Mouse (Mus musculus): Measurements from ENCODE around the gene Mafg.
A peak's percentile ranks its signal among the peaks of the same experiment; 100 is the strongest.
"Not testable (repeated sequence)": the region's sequence is repeated elsewhere in the genome, so short reads cannot be mapped to it uniquely, and the experiment has no call there.

Mafg gene

DNA sequence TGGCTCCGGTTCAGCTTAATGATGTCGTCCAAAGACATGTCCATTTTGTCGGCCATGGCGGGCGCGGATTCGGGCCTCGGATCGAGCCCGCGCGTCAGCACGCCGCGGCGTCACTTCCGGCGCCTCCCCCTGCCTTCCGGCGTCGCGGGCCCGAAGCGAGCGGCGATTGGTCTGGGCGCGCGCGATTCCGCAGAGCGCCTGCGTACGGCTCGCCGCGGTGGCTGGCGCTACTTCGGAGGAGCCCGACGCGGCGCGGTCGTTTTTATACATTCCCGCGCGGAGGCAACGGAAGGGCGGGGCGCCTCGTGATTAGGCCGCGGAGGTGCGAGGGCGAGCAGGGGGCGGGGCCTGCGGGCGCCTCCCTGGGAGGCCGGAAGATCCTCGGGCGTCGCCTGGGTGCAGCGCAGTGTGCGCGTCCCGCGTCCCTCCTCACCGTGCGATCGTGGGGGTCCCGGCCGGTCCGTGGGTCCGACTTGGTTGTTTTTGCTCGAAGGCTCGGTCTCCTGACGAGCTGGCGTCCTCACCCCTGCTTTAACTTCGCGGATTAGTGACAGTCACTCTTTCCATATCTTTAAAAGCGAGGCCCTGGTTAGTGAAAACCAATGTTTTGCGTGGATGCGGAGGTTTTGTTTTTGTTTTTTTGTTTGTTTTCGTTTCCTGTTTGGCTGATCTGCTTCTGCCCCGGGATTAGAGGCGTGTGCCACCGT, 35.0 kb downstream of the Mafg start, which contains the start of the genes Alyref and Anapc11:
TSS of gene Alyref (minus strand) at position 83 of the 707 bp plus-strand sequence.
TSS of gene Anapc11 (plus strand) at position 139 of the 707 bp plus-strand sequence.
- DNase-seq (ENCODE audit: inconsistent ontology term) = peak; percentile 97

- no peak for DNase-seq (ENCODE audit: inconsistent ontology term)
These were observed 35.9 kb downstream of the Mafg start for GRCm38 (mm10) chr11:120597240-120598235.

DNA sequence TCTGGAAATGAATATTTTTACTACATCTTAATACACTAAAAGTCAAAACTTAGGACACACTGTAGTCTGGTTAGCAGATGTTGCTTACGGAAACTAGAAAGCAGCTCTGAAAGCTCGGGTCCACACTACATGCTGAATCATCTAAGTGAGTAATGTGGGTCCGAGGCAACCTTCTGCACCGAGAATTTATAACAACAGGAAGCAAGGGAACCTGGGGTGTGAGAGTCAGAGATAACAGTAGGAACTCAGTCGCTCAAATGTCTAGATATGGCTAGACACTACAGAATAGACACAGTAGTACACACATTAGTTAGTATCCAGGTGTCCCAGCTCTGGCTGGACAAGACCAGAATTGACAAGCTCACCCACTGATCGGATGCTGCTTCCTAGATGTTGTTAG, 44.9 kb downstream of the Mafg start:
- DNase-seq (ENCODE audit: inconsistent ontology term) = no peak

DNA sequence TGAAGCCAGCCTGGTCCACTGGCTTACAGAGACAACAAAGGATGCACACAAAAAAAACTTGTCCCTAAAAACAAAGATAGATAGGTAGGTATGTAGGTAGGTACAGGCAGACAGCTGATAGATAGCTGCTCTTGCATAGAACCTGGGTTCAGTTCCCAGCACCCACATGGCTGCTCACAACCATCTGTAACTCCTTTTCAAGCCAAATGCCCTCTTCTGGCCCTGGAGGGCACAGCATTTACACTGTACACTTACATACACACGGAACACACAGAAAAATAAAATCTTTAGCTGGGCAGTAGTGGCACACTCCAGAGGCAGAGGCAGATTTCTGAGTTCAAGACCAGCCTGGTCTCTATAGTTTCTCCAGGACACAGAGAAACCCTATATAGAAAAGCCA, 49.5 kb downstream of the Mafg start:
- no peak for DNase-seq (ENCODE audit: inconsistent ontology term)

DNA sequence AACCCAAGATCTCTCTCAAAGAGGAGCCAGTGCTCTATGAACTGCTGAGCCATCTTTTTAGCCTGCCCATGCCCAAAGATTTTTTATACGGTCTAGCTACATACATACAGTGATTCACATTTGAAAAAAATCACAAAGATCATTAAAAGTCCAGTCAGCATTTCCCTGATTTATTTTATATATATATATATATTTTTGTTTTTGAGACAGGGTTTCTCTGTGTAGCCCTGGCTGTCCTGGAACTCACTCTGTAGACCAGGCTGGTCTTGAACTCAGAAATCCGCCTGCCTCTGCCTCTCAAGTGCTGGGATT, 50.5 kb downstream of the Mafg start:
- not testable (repeated sequence) for DNase-seq (ENCODE audit: inconsistent ontology term)

GRCm38 (mm10) chr11:120582268-120582981, 51.0 kb downstream of the Mafg start:
- DNase-seq (ENCODE audit: inconsistent ontology term) = no peak

DNA sequence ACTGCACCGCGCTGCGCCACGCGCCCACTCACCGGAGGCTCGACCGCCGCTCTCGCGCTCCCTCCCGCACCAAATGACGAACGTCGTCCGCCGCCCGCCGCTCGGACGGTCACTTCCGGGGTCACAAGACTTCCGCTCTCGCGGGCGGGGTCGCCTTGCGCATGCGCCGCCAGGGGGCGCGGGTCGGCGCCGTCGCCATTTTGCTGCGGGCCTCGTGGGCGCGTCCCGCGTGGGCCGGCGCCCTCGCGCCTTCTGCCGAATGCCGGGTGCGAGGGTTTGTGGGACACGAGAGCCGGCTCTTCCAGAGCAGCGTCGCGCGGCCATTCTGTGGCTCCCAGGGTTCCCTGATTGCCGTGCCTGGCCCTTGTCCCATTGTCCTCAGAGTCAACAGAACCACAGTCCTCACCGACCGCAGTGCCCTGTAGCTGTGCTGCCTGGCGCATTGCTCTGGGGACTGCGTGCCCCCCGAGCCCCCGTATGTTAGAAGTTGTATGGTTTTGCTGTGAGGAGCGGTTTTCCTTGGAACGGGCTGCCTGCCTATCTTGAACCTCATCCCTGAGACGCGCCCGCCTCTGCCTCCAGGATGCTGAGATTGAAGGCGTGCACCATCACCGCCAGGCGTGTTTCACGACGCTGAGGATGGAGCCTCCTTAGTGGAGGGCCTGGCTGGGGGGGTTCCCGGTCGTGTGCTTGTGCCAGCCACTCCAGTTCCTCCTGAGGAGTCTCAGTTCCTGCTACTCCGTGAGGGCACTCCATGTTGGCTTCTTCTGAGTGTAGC, 51.7 kb downstream of the Mafg start, which contains the start of gene Arhgdia:
TSS of gene Arhgdia (minus strand) at position 135 of the 778 bp plus-strand sequence.
- peak; percentile 88 for DNase-seq (ENCODE audit: inconsistent ontology term)

GRCm38 (mm10) chr11:120580871-120581331, 52.5 kb downstream of the Mafg start:
- peak; percentile 40 for DNase-seq (ENCODE audit: inconsistent ontology term)

GRCm38 (mm10) chr11:120580190-120580589, 53.2 kb downstream of the Mafg start:
- DNase-seq (ENCODE audit: inconsistent ontology term) = peak; percentile 12

DNA sequence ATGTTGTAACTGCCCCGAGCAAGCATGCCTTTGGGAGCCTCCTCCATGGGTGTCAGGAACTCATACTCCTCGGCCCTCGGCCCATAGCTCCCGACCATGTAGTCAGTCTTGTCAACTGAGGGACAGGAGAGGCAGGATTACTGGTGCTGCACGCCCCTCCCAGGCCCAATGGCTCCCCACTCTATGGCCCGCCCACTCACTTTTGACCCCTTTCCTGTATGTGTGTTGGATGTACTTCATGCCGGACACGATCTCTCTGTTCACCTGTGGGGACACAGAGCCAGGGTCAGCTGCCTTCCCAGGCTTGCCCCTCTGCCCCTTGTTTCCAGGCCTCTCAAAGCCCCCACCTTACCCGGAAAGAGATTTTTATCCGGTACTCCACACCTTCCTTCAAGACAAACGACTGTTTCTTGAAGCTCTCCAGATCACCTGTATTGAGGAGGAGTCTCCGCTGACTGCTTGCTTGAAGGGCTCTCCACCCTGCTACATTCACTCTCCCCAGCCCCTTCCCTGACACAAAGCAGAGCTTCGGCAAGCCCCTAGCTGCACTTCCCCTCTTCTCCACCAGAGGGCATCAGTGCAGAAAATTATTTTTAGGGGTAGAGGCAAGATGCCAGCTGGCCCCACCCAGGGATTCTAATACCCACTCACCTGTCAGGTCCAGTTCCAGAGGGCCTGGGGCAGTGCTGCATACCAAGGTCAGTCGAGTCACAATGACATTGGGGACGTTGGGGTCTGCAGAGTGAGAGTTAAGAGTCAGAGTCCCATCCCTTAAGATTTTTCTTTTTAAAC, 53.9 kb downstream of the Mafg start:
- peak; percentile 41 for DNase-seq (ENCODE audit: inconsistent ontology term)

GRCm38 (mm10) chr11:120578694-120579243, 54.6 kb downstream of the Mafg start:
- no peak for DNase-seq (ENCODE audit: inconsistent ontology term)

- no peak for DNase-seq (ENCODE audit: inconsistent ontology term)
These were observed 55.2 kb downstream of the Mafg start for GRCm38 (mm10) chr11:120578024-120578693.

GRCm38 (mm10) chr11:120577211-120578023, 56.0 kb downstream of the Mafg start:
- no peak for DNase-seq (ENCODE audit: inconsistent ontology term)

GRCm38 (mm10) chr11:120576365-120576981, 56.9 kb downstream of the Mafg start:
- DNase-seq (ENCODE audit: inconsistent ontology term) = no peak

DNA sequence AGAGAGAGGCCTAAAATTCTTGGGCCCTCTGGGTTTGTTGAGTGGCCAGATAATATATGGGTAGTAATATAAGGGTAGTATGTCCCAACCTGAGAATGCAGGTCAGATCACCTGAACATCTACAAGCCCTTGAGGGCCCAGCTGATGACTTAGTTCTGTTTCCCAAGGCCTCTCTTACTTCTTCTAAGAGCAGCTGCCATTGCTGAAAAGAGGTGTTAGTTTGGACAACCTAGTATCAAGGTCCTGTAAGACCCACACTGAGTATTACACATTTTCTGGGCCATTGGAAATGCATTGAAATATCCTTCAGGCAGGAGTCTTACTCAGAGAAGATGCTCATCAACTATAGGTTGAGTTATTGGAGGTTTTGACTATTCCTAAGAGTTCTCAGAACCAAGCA, 57.5 kb downstream of the Mafg start:
- no peak for DNase-seq (ENCODE audit: inconsistent ontology term)
